Mouse (Mus musculus) ovary, adult 18-20 months (tissue): ENCODE results near the gene Mast1.
A peak's percentile ranks its signal among the peaks of the same experiment; 100 is the strongest.

Experiments
- DNase-seq: peaks from one replicate; pipeline ENCODE4 v3.0.0; 2022; ENCODE audit warnings: low spot score, mixed read lengths

The Mast1 gene

DNA sequence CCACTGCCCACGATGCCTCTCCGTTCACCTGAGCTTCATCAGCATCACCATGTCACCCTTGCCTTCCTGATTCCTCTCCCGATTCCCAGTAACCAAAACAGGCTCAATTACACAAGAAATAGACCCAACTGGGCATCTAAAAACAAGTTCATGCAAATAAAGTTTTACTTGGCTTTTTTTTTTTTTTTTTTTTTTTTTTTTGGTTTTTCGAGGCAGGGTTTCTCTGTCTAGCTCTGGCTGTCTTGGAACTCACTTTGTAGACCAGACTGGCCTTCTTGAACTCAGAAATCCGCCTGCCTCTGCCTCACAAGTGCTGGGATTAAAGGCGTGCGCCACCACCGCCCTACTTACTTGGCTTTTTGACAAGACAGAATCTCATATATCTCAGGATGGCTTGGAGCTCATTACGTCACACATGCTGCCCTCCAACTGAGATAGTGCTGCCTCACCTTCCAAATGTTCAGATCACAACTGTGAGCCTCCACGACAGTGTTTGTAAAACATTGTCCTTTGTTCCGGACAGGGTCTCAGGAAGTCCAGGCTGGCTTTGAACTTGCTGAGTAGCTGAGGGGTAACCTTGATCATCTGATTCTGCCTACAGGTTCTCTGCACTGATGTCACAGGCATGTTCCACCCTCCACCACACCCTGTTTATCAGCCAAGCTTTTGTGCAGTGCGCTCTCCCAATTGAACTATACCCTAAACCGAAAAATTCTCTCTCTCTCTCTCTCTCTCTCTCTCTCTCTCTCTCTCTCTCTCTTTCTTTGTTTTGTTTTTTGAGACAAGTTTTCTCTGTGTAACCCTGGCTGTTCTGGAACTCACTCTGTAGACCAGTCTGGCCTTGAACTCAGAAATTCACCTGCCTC is 694 bp upstream of the Mast1 start:
- no peak for DNase-seq

GRCm38 (mm10) chr8:84936041-84936961 is 858 bp downstream of the Mast1 start:
- DNase-seq, result no peak

GRCm38 (mm10) chr8:84935489-84935888 is 1.7 kb downstream of the Mast1 start:
- no peak for DNase-seq

DNA sequence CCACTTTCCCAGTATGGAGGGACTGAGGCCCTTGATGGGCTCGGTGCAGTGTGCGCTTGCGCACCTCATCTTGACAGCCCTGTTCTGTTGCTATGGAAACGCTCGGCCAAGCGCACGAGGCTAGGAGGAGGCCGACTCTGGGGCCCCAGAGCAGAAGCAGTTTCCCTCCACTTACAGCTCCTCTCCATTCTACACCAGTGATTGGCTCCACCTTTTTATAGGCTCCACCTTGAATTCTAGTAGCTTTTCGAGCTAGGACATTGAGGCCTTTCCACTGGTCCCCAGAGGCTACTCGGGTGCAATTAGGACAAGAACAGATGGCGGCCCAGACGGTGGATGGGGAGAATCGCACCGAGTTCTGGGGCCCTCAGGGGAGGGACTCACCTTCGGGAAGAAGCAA is 2.3 kb downstream of the Mast1 start:
- no peak for DNase-seq

DNA sequence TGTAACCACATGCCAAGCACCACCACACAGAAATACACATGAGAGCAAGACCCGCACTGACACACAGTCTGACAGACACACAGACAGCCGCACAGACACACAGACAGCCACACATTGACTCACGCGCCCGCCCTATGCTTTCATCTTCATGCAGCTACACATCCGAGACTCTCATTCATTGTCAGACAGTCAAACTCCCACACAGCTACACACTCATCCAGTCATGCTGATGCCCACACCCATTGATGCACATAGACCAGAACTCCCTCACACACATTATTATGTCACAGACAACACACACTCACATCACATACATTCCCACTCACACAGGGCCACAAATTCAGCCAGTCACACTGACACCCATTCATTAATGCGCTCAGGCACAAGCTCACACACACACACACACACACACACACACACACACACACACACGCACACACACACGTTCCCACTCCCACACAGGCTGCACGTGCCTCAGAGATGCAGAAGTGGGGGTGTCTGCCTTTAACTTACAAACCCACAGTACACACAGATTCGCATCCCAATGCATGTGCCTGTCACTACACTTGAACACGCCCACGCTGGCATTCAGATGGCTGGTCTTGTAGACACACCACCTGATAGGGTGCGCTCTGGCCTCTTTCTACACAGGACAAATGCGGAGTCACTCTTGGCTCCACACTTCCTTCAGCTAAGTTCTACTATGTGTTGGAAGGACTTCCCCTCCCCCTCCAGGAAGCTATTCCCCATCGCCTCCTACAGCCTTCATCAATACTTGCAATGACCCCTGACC is 3.2 kb downstream of the Mast1 start:
- DNase-seq, result no peak

DNA sequence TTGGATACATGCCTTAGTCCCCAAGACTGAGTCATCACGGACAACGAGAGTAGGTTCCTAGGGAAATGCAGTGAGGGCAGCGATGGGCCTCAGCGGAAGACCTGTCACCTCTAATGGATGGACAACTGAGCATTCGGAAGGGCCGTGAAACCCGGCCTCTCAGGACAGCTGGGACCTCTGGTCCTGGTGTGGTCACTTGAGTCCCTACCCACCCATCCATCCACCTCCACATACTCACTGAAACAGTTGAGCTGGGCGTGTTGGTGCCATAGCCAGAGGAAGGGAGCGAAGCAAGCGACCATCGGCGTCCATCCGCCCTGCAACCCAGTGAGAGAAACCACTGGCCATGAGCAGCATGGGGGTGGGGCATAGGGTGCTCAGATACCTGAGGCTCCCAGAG is 6.6 kb downstream of the Mast1 start:
- no peak for DNase-seq

- DNase-seq, result no peak
Observed at GRCm38 (mm10) chr8:84928456-84929306, 8.5 kb downstream of the Mast1 start.

GRCm38 (mm10) chr8:84927513-84927912 is 9.6 kb downstream of the Mast1 start:
- no peak for DNase-seq

GRCm38 (mm10) chr8:84925557-84925956 is 11.6 kb downstream of the Mast1 start:
- no peak for DNase-seq

- no peak for DNase-seq
Observed at GRCm38 (mm10) chr8:84921596-84921995, 15.6 kb downstream of the Mast1 start.

- no peak for DNase-seq
Observed at GRCm38 (mm10) chr8:84918646-84919045, 18.5 kb downstream of the Mast1 start.

GRCm38 (mm10) chr8:84917781-84918180 is 19.4 kb downstream of the Mast1 start:
- DNase-seq, result no peak

GRCm38 (mm10) chr8:84915269-84915668 is 21.9 kb downstream of the Mast1 start:
- no peak for DNase-seq

GRCm38 (mm10) chr8:84913960-84914359 is 23.2 kb downstream of the Mast1 start:
- DNase-seq, result no peak

DNA sequence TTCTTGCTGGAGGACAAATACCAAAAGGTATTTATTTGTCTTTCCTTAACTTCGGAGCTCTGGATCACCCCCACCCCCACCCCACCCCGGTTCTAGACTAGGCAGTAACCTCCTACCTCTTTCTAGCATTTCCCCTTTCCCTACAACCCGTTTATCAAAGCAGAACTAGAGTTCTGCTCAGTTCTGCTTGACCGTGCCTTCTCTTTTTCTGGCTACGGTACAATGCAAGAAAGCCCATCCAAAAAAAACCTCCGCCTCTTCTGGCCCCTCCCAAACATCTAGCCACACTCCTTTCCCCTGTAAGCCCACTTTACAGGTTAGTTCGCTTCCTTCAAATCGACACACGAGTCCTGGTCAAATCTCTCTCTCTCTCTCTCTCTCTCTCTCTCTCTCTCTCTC is 23.7 kb downstream of the Mast1 start:
- no peak for DNase-seq

GRCm38 (mm10) chr8:84912895-84913501 is 24.2 kb downstream of the Mast1 start:
- DNase-seq, result peak; percentile 60

- no peak for DNase-seq
Observed at GRCm38 (mm10) chr8:84912391-84912790, 24.8 kb downstream of the Mast1 start.

DNA sequence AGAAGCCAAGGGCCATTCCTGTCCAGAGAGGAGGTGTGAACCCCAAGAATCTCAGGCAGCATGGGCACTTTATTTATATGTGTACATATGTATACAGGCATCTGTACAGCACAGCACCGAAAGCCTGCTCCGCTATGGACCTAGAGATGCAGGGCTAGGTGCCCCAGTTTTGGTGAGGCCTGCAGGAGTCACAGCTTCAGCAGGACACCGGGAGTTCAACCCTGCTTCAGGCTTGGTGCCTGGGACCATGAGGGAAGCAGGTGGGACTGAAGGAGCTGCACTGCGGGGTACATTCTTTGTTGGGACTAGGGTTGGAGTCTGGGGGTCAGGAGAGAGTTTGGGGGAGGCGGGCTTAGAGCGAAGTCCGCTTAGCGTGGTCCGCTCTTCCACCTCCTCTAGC is 25.3 kb downstream of the Mast1 start:
- DNase-seq, result no peak

- no peak for DNase-seq
Observed at GRCm38 (mm10) chr8:84910551-84910950, 26.6 kb downstream of the Mast1 start.

- DNase-seq, result no peak
Observed at GRCm38 (mm10) chr8:84909949-84910348, 27.2 kb downstream of the Mast1 start.
